9 mouse cellular contexts compared by ENCODE assay signal in genomic region chr5:75574151-75574851, GRCm38 (mm10). TPM values are rescaled to one million over a fixed set of nuclear protein-coding genes. Genes with fewer than 3 reads are reported as not detected.
A peak's percentile ranks its signal among the peaks of the same experiment; 100 is the strongest.
DNase-seq lines count a peak whose midpoint lies in the region; ATAC-seq and TF ChIP-seq lines count a peak whose summit lies in the region.
"Had no signal": no experiment of that assay in that cellular context is flagged by ENCODE, and none has a peak within 500 bp of the region (broad histone marks: within the 10 kb centered on the region; RNA-seq: fewer than 3 reads in every experiment).

No protein-coding gene starts in this region.

- 7% methylated on average over 27 of the region's 27 CpGs for WGBS in lung, postnatal 0 days
- WGBS in intestine, postnatal 0 days = 9% methylated on average over 24 of the region's 27 CpGs
- 10% methylated on average over 27 of the region's 27 CpGs for WGBS in olfactory bulb, adult 2 months

- ATAC-seq in lung, postnatal 0 days = no peak
- ATAC-seq in intestine, postnatal 0 days = 0 out of 2 replicates have a peak, but pooled peaks have one; percentile 8

- no peaks in the 10 kb centered on the region for H3K36me3 ChIP-seq in lung, postnatal 0 days (ENCODE audit: insufficient read depth, low read length)
- H3K36me3 ChIP-seq in intestine, postnatal 0 days (ENCODE audit: control insufficient read depth, insufficient read depth) = no peaks in the 10 kb centered on the region

- H3K4me3 ChIP-seq in lung, postnatal 0 days (ENCODE audit: low read depth, low read length) = peak overlapping the region; percentile 58
- peak overlapping the region; percentile 56 for H3K4me3 ChIP-seq in intestine, postnatal 0 days (ENCODE audit: low read depth, low read length)
- peak overlapping the region; percentile 33 for H3K4me3 ChIP-seq in olfactory bulb, adult 2 months (ENCODE audit: insufficient read depth, low read depth, low read length)

- no peak for TF ChIP-seq POLR2A in olfactory bulb, adult 2 months (IDR thresholded peaks at IDR 0.05; ENCODE audit: insufficient read depth, low read depth, low read length)

- no peak overlapping the region for H3K27ac ChIP-seq in lung, postnatal 0 days (ENCODE audit: low read length)
- H3K27ac ChIP-seq in intestine, postnatal 0 days (ENCODE audit: low read depth, low read length) = no peak overlapping the region
- H3K27ac ChIP-seq in olfactory bulb, adult 2 months (ENCODE audit: insufficient read depth, low read depth, low read length) = no peak overlapping the region
- H3K27ac ChIP-seq: macrophage had no signal

- H3K9me3 ChIP-seq in lung, postnatal 0 days (ENCODE audit: low read length) = no peaks in the 10 kb centered on the region
- H3K9me3 ChIP-seq in intestine, postnatal 0 days (ENCODE audit: control insufficient read depth) = no peaks in the 10 kb centered on the region

- H3K27me3 ChIP-seq in lung, postnatal 0 days (replicated peaks; ENCODE audit: insufficient read depth, low read length) = peaks cover 26% of the 10 kb centered on the region; the same call in 1 of the 2 replicates
- H3K27me3 ChIP-seq in intestine, postnatal 0 days (replicated peaks; ENCODE audit: control insufficient read depth, insufficient read depth, low read length) = peaks cover 25% of the 10 kb centered on the region; the same call in 1 of the 2 replicates

- TF ChIP-seq EP300 in lung, postnatal 0 days (IDR thresholded peaks at IDR 0.05) = no peak

- DNase-seq in cerebellum, postnatal 10 days = peak; percentile 60 to 62
- no peak for DNase-seq in cerebellum, adult 11 months
- no peak for DNase-seq in lung, postnatal 0 days (ENCODE audit: low spot score)
- DNase-seq in lung, postnatal 14 days = no peak
- no peak for DNase-seq in gastrocnemius, adult 8-10 months (ENCODE audit: low spot score in 2 of 2)
- no peak for DNase-seq in adrenal gland, postnatal 14 days

- no peak for TF ChIP-seq CTCF in lung, postnatal 0 days (IDR thresholded peaks at IDR 0.05)
- TF ChIP-seq CTCF in intestine, postnatal 0 days (IDR thresholded peaks at IDR 0.05; ENCODE audit: low read depth) = no peak
- TF ChIP-seq CTCF in olfactory bulb, adult 2 months (IDR thresholded peaks at IDR 0.05; ENCODE audit: insufficient read depth, low read depth, low read length) = no peak

- peaks cover 6% of the 10 kb centered on the region; the same call in 1 of the 2 replicates for H3K4me1 ChIP-seq in lung, postnatal 0 days (ENCODE audit: insufficient read depth, low read depth, low read length)
- no peaks in the 10 kb centered on the region for H3K4me1 ChIP-seq in intestine, postnatal 0 days (replicated peaks; ENCODE audit: control insufficient read depth, insufficient read depth, low read length)
- H3K4me1 ChIP-seq in olfactory bulb, adult 2 months (ENCODE audit: control insufficient read depth, insufficient read depth, low read length) = peaks cover 18% of the 10 kb centered on the region

- H3K9ac ChIP-seq in lung, postnatal 0 days (replicated peaks; ENCODE audit: low read depth) = no peak overlapping the region
- H3K9ac ChIP-seq in intestine, postnatal 0 days (ENCODE audit: low read depth, low read length) = 0 out of 2 replicates have a peak overlapping the region, but pooled peaks have one; percentile 45

- peak overlapping the region; percentile 89 for H3K4me2 ChIP-seq in lung, postnatal 0 days (replicated peaks; ENCODE audit: low read depth, low read length)
- H3K4me2 ChIP-seq in intestine, postnatal 0 days (replicated peaks; ENCODE audit: low read depth) = peak overlapping the region; percentile 98

RNA-seq across cellular contexts. Expression of gene Kit, which starts 0.4 kb away (rescaled TPM):
- 30.0 and 36.9 TPM in 2 replicates for polyA plus RNA-seq in lung, postnatal 0 days (2015; fragmentation: Nextera tagmentation; extraction: Ambion mirVana)
- polyA plus RNA-seq in intestine, postnatal 0 days (2015; fragmentation: Nextera tagmentation; extraction: Ambion mirVana) = 6.8 and 7.2 TPM in 2 replicates
- polyA plus RNA-seq in olfactory bulb, adult 2 months (2012; ENCODE audit: insufficient read depth, insufficient read length, low replicate concordance, missing spikeins) = not detected in 2 replicates
- 1 to 10 TPM in 2 of 4 experiments, under 1 TPM in 2; 0.31 to 2.1 (median 1.0) TPM for total RNA-seq in gastrocnemius, adult 8-10 months (2022)
- total RNA-seq in adrenal gland, postnatal 14 days (2021) = 6.0 and 7.2 TPM in 2 replicates

Comparison
In these comparisons a context has a peak if more than half of its experiments do, and no peak if none do; other contexts are left out.
1. DNase-seq: peak in cerebellum, postnatal 10 days (2 of 2); none in cerebellum, adult 11 months (single experiment), lung, postnatal 0 days (single experiment), lung, postnatal 14 days (single experiment), gastrocnemius, adult 8-10 months (0 of 2) and adrenal gland, postnatal 14 days (single experiment).
2. Peak in every context shown above with its lines, with median percentiles within 50 percentile points of each other: H3K4me3 ChIP-seq.